Mouse (Mus musculus) heart, adult 2 months (tissue): ENCODE data around the gene Mob3b.

Experiments
- EP300 ChIP-seq: fragments of 200-500 bp; IDR thresholded peaks from 2 replicates; pipeline ENCODE4 v1.6.1; 2011; ENCODE audit warnings: low read depth, low read length, control low read depth; ENCODE audit not compliant: insufficient read depth
- POLR2A ChIP-seq: fragments of 200-500 bp; IDR thresholded peaks from 2 replicates; pipeline ENCODE4 v1.6.1; 2011; ENCODE audit warnings: mild to moderate bottlenecking, low read depth, low read length, control low read depth; ENCODE audit not compliant: insufficient read depth

- TF ChIP-seq EP300 (no peak), POLR2A (no peak)
Observed at GRCm38 (mm10) chr4:34959477-34959876, 197.8 kb downstream of the Mob3b start.
